Mouse (Mus musculus): ENCODE data around the gene Col4a1.

GRCm38 (mm10) chr8:11305539-11305938 lies 7.1 kb downstream of the Col4a1 start:
- TF ChIP-seq CTCF (conservative IDR thresholded peaks at IDR 0.05; ENCODE audit: low read length), result no peak
- no peak for TF ChIP-seq POU5F1 (IDR thresholded peaks at IDR 0.05; ENCODE audit: borderline replicate concordance, low read length)

All from E14TG2a.4 (cell line).